Mouse (Mus musculus) left cerebral cortex, postnatal 10 days (tissue): ENCODE data around the gene Bloc1s2. TPM values are rescaled to one million over a fixed set of nuclear protein-coding genes. Genes with fewer than 3 reads are reported as not detected.
"Not testable (repeated sequence)": the region's sequence is repeated elsewhere in the genome, so short reads cannot be mapped to it uniquely, and the experiment has no call there.

Source experiments
- DNase-seq, 2 experiments: peaks; one replicate each; pipeline ENCODE4 v3.0.0; 2021 to 2022; ENCODE audit warnings: low spot score in 2 of 2, mixed read lengths in 1 of 2; ENCODE audit errors: extremely low spot score in 1 of 2
- intact Hi-C: fragments of 180-260 bp; cut with DNase I; formaldehyde crosslinking; loops from one replicate; pipeline ENCODE4 v1.15.1; 2025
- total RNA-seq, 2 experiments: library from RNA; stranded (reverse); gene quantifications; 2 replicates each; pipeline ENCODE4 v1.2.3; 2021

The Bloc1s2 gene
- total RNA-seq, 2 experiments from 2014 or later = 81.9 to 85.7 TPM

- peak; percentile 90 to 93 for DNase-seq
- intact Hi-C loops = loop anchor here (10.0 kb wide), 1 partner anchor 809 kb away; no protein-coding TSS in a partner anchor
Observed at GRCm38 (mm10) chr19:44135072-44135959, 10.9 kb downstream of the Bloc1s2 start, which contains the start of gene Cwf19l1. TSS of gene Cwf19l1 (minus strand) at chr19:44135876.

- no peak for DNase-seq
Observed at GRCm38 (mm10) chr19:44132917-44133316, 13.3 kb downstream of the Bloc1s2 start.

GRCm38 (mm10) chr19:44128560-44128959 is 17.7 kb downstream of the Bloc1s2 start:
- intact Hi-C loops = no loop called here
- DNase-seq = no peak

More at GRCm38 (mm10) chr19:44132917-44133316, 13.3 kb downstream of the Bloc1s2 start:
- intact Hi-C loops = loop anchor here (10.0 kb wide), 1 partner anchor 812 kb away; no protein-coding TSS in a partner anchor

GRCm38 (mm10) chr19:44127729-44128497 is 18.3 kb downstream of the Bloc1s2 start:
- no peak for DNase-seq
- intact Hi-C loops = no loop called here

- no peak for DNase-seq
- intact Hi-C loops = loop anchor here (5.0 kb wide), 1 partner anchor 34 kb away; no protein-coding TSS in a partner anchor
Observed at GRCm38 (mm10) chr19:44121137-44121536, 25.1 kb downstream of the Bloc1s2 start.

GRCm38 (mm10) chr19:44120686-44121085 is 25.6 kb downstream of the Bloc1s2 start:
- DNase-seq = not testable (repeated sequence)
- intact Hi-C loops = loop anchor here (5.0 kb wide), 1 partner anchor 33 kb away; no protein-coding TSS in a partner anchor

GRCm38 (mm10) chr19:44117793-44118192 is 28.5 kb downstream of the Bloc1s2 start:
- no peak for DNase-seq
- intact Hi-C loops = no loop called here

GRCm38 (mm10) chr19:44111706-44112105 is 34.5 kb downstream of the Bloc1s2 start:
- intact Hi-C loops = no loop called here

GRCm38 (mm10) chr19:44110356-44110755 is 35.9 kb downstream of the Bloc1s2 start:
- DNase-seq = no peak
- intact Hi-C loops = no loop called here

More at GRCm38 (mm10) chr19:44111706-44112105, 34.5 kb downstream of the Bloc1s2 start:
- no peak for DNase-seq

GRCm38 (mm10) chr19:44108996-44109395 is 37.2 kb downstream of the Bloc1s2 start:
- DNase-seq = no peak
- intact Hi-C loops = no loop called here

GRCm38 (mm10) chr19:44107661-44108521 is 38.4 kb downstream of the Bloc1s2 start:
- intact Hi-C loops = no loop called here

GRCm38 (mm10) chr19:44106831-44107660 is 39.2 kb downstream of the Bloc1s2 start, which contains the start of gene Chuk:
TSS of gene Chuk (minus strand) at chr19:44107480.
- intact Hi-C loops = no loop called here
- peak; percentile 92 to 97 for DNase-seq

More at GRCm38 (mm10) chr19:44107661-44108521, 38.4 kb downstream of the Bloc1s2 start:
- no peak for DNase-seq

GRCm38 (mm10) chr19:44104393-44104792 is 41.9 kb downstream of the Bloc1s2 start:
- intact Hi-C loops = no loop called here
- no peak for DNase-seq

- intact Hi-C loops = no loop called here
- no peak for DNase-seq
Observed at GRCm38 (mm10) chr19:44103001-44103400, 43.2 kb downstream of the Bloc1s2 start.

- intact Hi-C loops = no loop called here
- no peak for DNase-seq
Observed at GRCm38 (mm10) chr19:44100840-44101239, 45.4 kb downstream of the Bloc1s2 start.
